ENCODE assay signal across 12 mouse cellular contexts in the genomic region with DNA sequence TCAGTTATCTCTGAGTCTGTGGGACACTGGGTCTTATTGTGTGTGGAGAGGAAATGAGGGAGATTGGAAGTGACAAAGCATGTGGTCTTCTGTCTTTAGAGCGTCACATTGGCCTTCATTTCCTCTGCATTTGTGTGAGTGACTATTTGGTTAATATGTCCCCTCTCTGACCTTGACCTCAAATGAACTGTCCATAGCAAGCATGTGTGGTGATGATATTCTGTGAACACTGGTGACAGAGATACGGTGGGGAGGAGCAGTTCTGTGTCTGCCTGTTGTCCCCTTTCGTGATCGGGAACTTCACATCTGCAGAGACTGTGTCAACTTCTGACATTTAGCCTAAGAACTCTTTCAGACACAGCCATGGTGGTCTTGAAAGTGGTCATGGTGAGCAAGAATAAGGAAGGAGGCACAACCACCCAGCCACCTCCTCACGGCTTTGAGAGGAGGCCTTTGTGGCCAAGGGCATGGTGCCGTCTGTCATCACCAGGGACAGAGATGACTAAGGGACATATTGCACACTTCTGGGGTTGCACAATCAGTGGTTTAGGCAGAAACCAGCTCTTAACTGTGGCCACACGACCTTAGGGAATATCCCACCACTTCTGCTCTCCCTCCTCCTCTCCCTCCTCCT.
DNase-seq lines count a peak whose midpoint lies in the region; ATAC-seq lines count a peak whose summit lies in the region.
"Had no signal": no experiment of that assay in that cellular context is flagged by ENCODE, and none has a peak within 500 bp of the region (broad histone marks: within the 10 kb centered on the region; RNA-seq: fewer than 3 reads in every experiment).

No protein-coding gene starts in this region.

- H3K9me3 ChIP-seq in heart, embryonic 12.5 days (replicated peaks) = no peaks in the 10 kb centered on the region
- no peaks in the 10 kb centered on the region for H3K9me3 ChIP-seq in kidney, embryonic 15.5 days (replicated peaks)
- H3K9me3 ChIP-seq: hindbrain, embryonic 15.5 days had no signal

- no peak overlapping the region for H3K4me3 ChIP-seq in heart, embryonic 12.5 days
- no peak overlapping the region for H3K4me3 ChIP-seq in kidney, embryonic 15.5 days (replicated peaks)
- H3K4me3 ChIP-seq: gastrocnemius, adult 2 months; hindbrain, embryonic 15.5 days had no signal

- H3K36me3 ChIP-seq in heart, embryonic 12.5 days = no peaks in the 10 kb centered on the region
- H3K36me3 ChIP-seq in kidney, embryonic 15.5 days = no peaks in the 10 kb centered on the region
- H3K36me3 ChIP-seq: hindbrain, embryonic 15.5 days had no signal

- no peak for ATAC-seq in heart, embryonic 12.5 days (ENCODE audit: insufficient number of reproducible peaks, low FRiP score)
- ATAC-seq in hematopoietic stem cell, adult 5-6 weeks (replicated peaks in 1 of 2; ENCODE audit: insufficient read depth in 1 of 2, low FRiP score in 2 of 2, low TSS enrichment in 1 of 2, low read depth in 1 of 2, poor library complexity in 2 of 2, severe bottlenecking in 2 of 2) = peak; percentile 77 to 84
- no peak for ATAC-seq in kidney, embryonic 15.5 days (replicated peaks; ENCODE audit: low FRiP score)

- H3K9ac ChIP-seq in heart, embryonic 12.5 days = no peak overlapping the region
- H3K9ac ChIP-seq in kidney, embryonic 15.5 days = no peak overlapping the region
- H3K9ac ChIP-seq: hindbrain, embryonic 15.5 days had no signal

- no peak overlapping the region for H3K27ac ChIP-seq in heart, embryonic 12.5 days (ENCODE audit: poor library complexity, severe bottlenecking)
- H3K27ac ChIP-seq in kidney, embryonic 15.5 days = no peak overlapping the region
- H3K27ac ChIP-seq: gastrocnemius, adult 2 months; hindbrain, embryonic 15.5 days had no signal

- DNase-seq in heart, adult 11 months = peak; percentile 95
- peak; percentile 38 to 65 for DNase-seq in adrenal gland, adult 18-20 months (ENCODE audit: low spot score in 2 of 2)
- DNase-seq in lung, postnatal 36 days = peak; percentile 74
- no peak for DNase-seq in thymus, adult 18-20 months
- DNase-seq in frontal cortex, adult 2 months (ENCODE audit: extremely low spot score in 1 of 2, low spot score in 1 of 2) = no peak
- DNase-seq: gastrocnemius, adult 2 months; kidney, postnatal 36 days; retina, postnatal 1 day had no signal

- H3K4me2 ChIP-seq in heart, embryonic 12.5 days = no peak overlapping the region
- H3K4me2 ChIP-seq in kidney, embryonic 15.5 days = no peak overlapping the region
- H3K4me2 ChIP-seq: hindbrain, embryonic 15.5 days had no signal

- no peaks in the 10 kb centered on the region for H3K27me3 ChIP-seq in heart, embryonic 12.5 days (replicated peaks)
- no peaks in the 10 kb centered on the region for H3K27me3 ChIP-seq in kidney, embryonic 15.5 days

- H3K4me1 ChIP-seq in heart, embryonic 12.5 days (replicated peaks) = peaks cover 31% of the 10 kb centered on the region
- peaks cover 30% of the 10 kb centered on the region for H3K4me1 ChIP-seq in kidney, embryonic 15.5 days

- 66% methylated on average over 7 of the region's 7 CpGs for WGBS in heart, embryonic 12.5 days
- 85% methylated on average over 7 of the region's 7 CpGs for WGBS in kidney, embryonic 15.5 days

Comparison
In these comparisons a context has a peak if more than half of its experiments do, and no peak if none do; other contexts are left out.
1. DNase-seq: peak in heart, adult 11 months (single experiment), adrenal gland, adult 18-20 months (2 of 2) and lung, postnatal 36 days (single experiment); none in thymus, adult 18-20 months (0 of 2) and frontal cortex, adult 2 months (0 of 2).
2. ATAC-seq: peak in hematopoietic stem cell, adult 5-6 weeks (2 of 2); none in heart, embryonic 12.5 days (single experiment) and kidney, embryonic 15.5 days (single experiment).